Mouse (Mus musculus): ENCODE measurements around the gene Pik3cb. TPM values are rescaled to one million over a fixed set of nuclear protein-coding genes. Genes with fewer than 3 reads are reported as not detected.
A peak's percentile ranks its signal among the peaks of the same experiment; 100 is the strongest.

Gene Pik3cb
- total and polyA plus RNA-seq, 3 experiments = 0.98 to 16.8 (median 4.0) TPM

GRCm38 (mm10) chr9:99158203-99158632, 17.8 kb upstream of the Pik3cb start:
- Histone ChIP-seq H3K4me1 (ENCODE audit: insufficient read depth, low read depth, low read length) (peaks cover 51% of the 10 kb centered on the region), H3K9me3 (replicated peaks) (no peaks in the 10 kb centered on the region), H3K36me3 (replicated peaks) (no peaks in the 10 kb centered on the region), H3K27me3 (ENCODE audit: insufficient read depth, low read length) (peaks cover 5% of the 10 kb centered on the region), H3K4me3 (ENCODE audit: low read depth, low read length) (no peak overlapping the region)
- ATAC-seq (ENCODE audit: extremely low read depth, insufficient number of reproducible peaks, low FRiP score, poor library complexity, severe bottlenecking) (no peak), DNase-seq (ENCODE audit: low spot score) (no peak)
- TF ChIP-seq CTCF (IDR thresholded peaks at IDR 0.05; ENCODE audit: low read depth, low read length) = no peak
- no peak for TF ChIP-seq GATA2 (IDR thresholded peaks at IDR 0.05; ENCODE audit: borderline replicate concordance, low read depth, low read length)
- TF ChIP-seq POLR2AphosphoS5 (IDR thresholded peaks at IDR 0.05; ENCODE audit: insufficient replicate concordance, low read depth, low read length) = no peak
- no peak for TF ChIP-seq GATA1 (IDR thresholded peaks at IDR 0.05; ENCODE audit: borderline replicate concordance, low read length)
- TF ChIP-seq TAL1 (conservative IDR thresholded peaks at IDR 0.05; ENCODE audit: low read depth, low read length) = no peak

- no peak for DNase-seq (ENCODE audit: low spot score)
- H3K27me3 ChIP-seq (ENCODE audit: insufficient read depth, low read length) = peaks cover 7% of the 10 kb centered on the region
- no peaks in the 10 kb centered on the region for H3K36me3 ChIP-seq (replicated peaks)
- H3K4me3 ChIP-seq (ENCODE audit: low read depth, low read length) = no peak overlapping the region
- peaks cover 7% of the 10 kb centered on the region for H3K4me1 ChIP-seq (ENCODE audit: insufficient read depth, low read depth, low read length)
- ATAC-seq (ENCODE audit: extremely low read depth, insufficient number of reproducible peaks, low FRiP score, poor library complexity, severe bottlenecking) = no peak
- no peaks in the 10 kb centered on the region for H3K9me3 ChIP-seq (replicated peaks)
- TF ChIP-seq CTCF (IDR thresholded peaks at IDR 0.05; ENCODE audit: low read depth, low read length) (no peak), GATA2 (IDR thresholded peaks at IDR 0.05; ENCODE audit: borderline replicate concordance, low read depth, low read length) (no peak)
These were observed 13.2 kb upstream of the Pik3cb start for GRCm38 (mm10) chr9:99153655-99154054.

- ATAC-seq (ENCODE audit: extremely low read depth, insufficient number of reproducible peaks, low FRiP score, poor library complexity, severe bottlenecking) = no peak
- DNase-seq (ENCODE audit: low spot score) = no peak
- no peak overlapping the region for H3K4me3 ChIP-seq (ENCODE audit: low read depth, low read length)
- no peaks in the 10 kb centered on the region for H3K36me3 ChIP-seq (replicated peaks)
- H3K9me3 ChIP-seq (replicated peaks) = no peaks in the 10 kb centered on the region
- peaks cover 7% of the 10 kb centered on the region for H3K27me3 ChIP-seq (ENCODE audit: insufficient read depth, low read length)
- H3K4me1 ChIP-seq (ENCODE audit: insufficient read depth, low read depth, low read length) = peaks cover 8% of the 10 kb centered on the region
- TF ChIP-seq GATA1 (IDR thresholded peaks at IDR 0.05; ENCODE audit: borderline replicate concordance, low read length) = no peak
- TF ChIP-seq POLR2AphosphoS5 (IDR thresholded peaks at IDR 0.05; ENCODE audit: insufficient replicate concordance, low read depth, low read length) = no peak
- no peak for TF ChIP-seq GATA2 (IDR thresholded peaks at IDR 0.05; ENCODE audit: borderline replicate concordance, low read depth, low read length)
- TF ChIP-seq CTCF (IDR thresholded peaks at IDR 0.05; ENCODE audit: low read depth, low read length) = no peak
- TF ChIP-seq TAL1 (conservative IDR thresholded peaks at IDR 0.05; ENCODE audit: low read depth, low read length) = no peak
These were observed 12.5 kb upstream of the Pik3cb start for GRCm38 (mm10) chr9:99152699-99153490.

GRCm38 (mm10) chr9:99146855-99147735, 6.7 kb upstream of the Pik3cb start:
- Histone ChIP-seq H3K4me3 (ENCODE audit: low read depth, low read length) (no peak overlapping the region; the same call in 1 of the 2 replicates), H3K9me3 (replicated peaks) (no peaks in the 10 kb centered on the region), H3K4me1 (ENCODE audit: insufficient read depth, low read depth, low read length) (peaks cover 39% of the 10 kb centered on the region), H3K27me3 (ENCODE audit: insufficient read depth, low read length) (0 out of 2 replicates have a peak, but pooled peaks cover 3% of the 10 kb centered on the region), H3K36me3 (replicated peaks) (no peaks in the 10 kb centered on the region)
- no peak for TF ChIP-seq GATA2 (IDR thresholded peaks at IDR 0.05; ENCODE audit: borderline replicate concordance, low read depth, low read length)
- TF ChIP-seq TAL1 (conservative IDR thresholded peaks at IDR 0.05; ENCODE audit: low read depth, low read length) = no peak; the same call in 1 of the 2 replicates
- TF ChIP-seq GATA1 (IDR thresholded peaks at IDR 0.05; ENCODE audit: borderline replicate concordance, low read length) = no peak
- TF ChIP-seq POLR2AphosphoS5 (IDR thresholded peaks at IDR 0.05; ENCODE audit: insufficient replicate concordance, low read depth, low read length) = no peak
- TF ChIP-seq CTCF (IDR thresholded peaks at IDR 0.05; ENCODE audit: low read depth, low read length) = no peak
- peak; percentile 34; the same call in 1 of the 2 replicates for ATAC-seq (ENCODE audit: extremely low read depth, insufficient number of reproducible peaks, low FRiP score, poor library complexity, severe bottlenecking)
- peak; percentile 25 for DNase-seq (ENCODE audit: low spot score)

GRCm38 (mm10) chr9:99145756-99146155, 5.3 kb upstream of the Pik3cb start:
- TF ChIP-seq GATA2 (IDR thresholded peaks at IDR 0.05; ENCODE audit: borderline replicate concordance, low read depth, low read length) = no peak
- TF ChIP-seq TAL1 (conservative IDR thresholded peaks at IDR 0.05; ENCODE audit: low read depth, low read length) = no peak
- no peak for TF ChIP-seq POLR2AphosphoS5 (IDR thresholded peaks at IDR 0.05; ENCODE audit: insufficient replicate concordance, low read depth, low read length)
- TF ChIP-seq GATA1 (IDR thresholded peaks at IDR 0.05; ENCODE audit: borderline replicate concordance, low read length) = no peak
- TF ChIP-seq CTCF (IDR thresholded peaks at IDR 0.05; ENCODE audit: low read depth, low read length) = no peak
- Histone ChIP-seq H3K4me3 (ENCODE audit: low read depth, low read length) (no peak overlapping the region), H3K27me3 (ENCODE audit: insufficient read depth, low read length) (0 out of 2 replicates have a peak, but pooled peaks cover 3% of the 10 kb centered on the region), H3K4me1 (ENCODE audit: insufficient read depth, low read depth, low read length) (peaks cover 52% of the 10 kb centered on the region), H3K36me3 (replicated peaks) (no peaks in the 10 kb centered on the region), H3K9me3 (replicated peaks) (no peaks in the 10 kb centered on the region)
- ATAC-seq (ENCODE audit: extremely low read depth, insufficient number of reproducible peaks, low FRiP score, poor library complexity, severe bottlenecking) = no peak
- DNase-seq (ENCODE audit: low spot score) = no peak
